Mouse (Mus musculus) central nervous system, embryonic 11.5 days (tissue): ENCODE measurements around the gene Olfr1428. TPM values are rescaled to one million over a fixed set of nuclear protein-coding genes. Genes with fewer than 3 reads are reported as not detected.

Source experiments
- polyA plus RNA-seq: library from polyadenylated mRNA; depleted of rRNA; stranded (reverse); fragments of >200 nt; gene quantifications from 2 replicates; pipeline ENCODE4 v1.2.3, GENCODE M21; 2012; rRNA removed

Olfr1428 gene
- polyA plus RNA-seq = not detected in 2 replicates

GRCm38 (mm10) chr19:12115797-12116196 is at the start of gene Olfr1428:
TSS of gene Olfr1428 (minus strand) at chr19:12115897.

GRCm38 (mm10) chr19:12123103-12123502 is 7.4 kb upstream of the Olfr1428 start, which contains the start of gene Olfr76:
TSS of gene Olfr76 (minus strand) at chr19:12123203.

GRCm38 (mm10) chr19:12103234-12103633 is 12.5 kb downstream of the Olfr1428 start, which contains the start of gene Olfr1427:
TSS of gene Olfr1427 (minus strand) at chr19:12103334.

DNA sequence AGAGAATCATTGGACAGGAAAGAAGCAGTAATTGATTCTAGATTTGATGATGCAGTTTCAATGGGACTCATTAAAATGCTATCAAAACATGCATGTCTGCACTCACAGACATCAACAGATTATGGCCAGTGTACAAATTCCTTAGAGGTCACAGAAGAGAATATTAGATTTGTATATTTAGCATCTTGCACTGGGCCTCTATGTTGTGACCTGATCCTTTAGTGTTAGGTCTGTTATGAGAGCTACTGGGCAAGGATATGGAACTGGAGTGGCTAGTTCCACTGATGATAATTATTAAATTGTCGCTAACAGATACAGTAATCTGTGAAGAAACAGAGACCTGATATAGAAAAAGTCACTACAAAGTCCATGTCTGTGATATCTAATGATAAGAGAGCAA is 23.8 kb downstream of the Olfr1428 start, which contains the start of gene Olfr1426:
Gene Olfr1426 (minus strand): TSS at position 101 of the 400 bp plus-strand sequence.

DNA sequence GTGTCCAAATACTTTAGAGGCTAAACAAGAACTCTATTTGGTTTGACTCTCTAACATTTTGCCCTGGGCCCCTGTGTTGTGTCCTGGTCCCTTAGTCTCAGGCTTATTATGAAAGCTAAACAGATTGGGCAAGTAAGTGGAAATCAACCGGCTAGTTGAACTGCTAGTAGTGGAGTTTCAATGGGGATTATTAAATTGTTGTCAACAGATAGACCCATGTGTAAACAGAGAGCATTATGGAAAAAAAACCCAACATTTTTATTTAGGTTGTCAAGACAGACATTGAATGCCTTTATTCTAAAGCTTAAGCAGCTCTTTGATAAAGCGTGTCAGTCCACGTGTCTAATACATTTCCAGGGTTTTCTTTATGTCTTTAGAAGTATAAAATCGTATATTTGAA is 38.1 kb downstream of the Olfr1428 start, which contains the start of gene Olfr1425:
Gene Olfr1425 (minus strand): TSS at position 101 of the 400 bp plus-strand sequence.

DNA sequence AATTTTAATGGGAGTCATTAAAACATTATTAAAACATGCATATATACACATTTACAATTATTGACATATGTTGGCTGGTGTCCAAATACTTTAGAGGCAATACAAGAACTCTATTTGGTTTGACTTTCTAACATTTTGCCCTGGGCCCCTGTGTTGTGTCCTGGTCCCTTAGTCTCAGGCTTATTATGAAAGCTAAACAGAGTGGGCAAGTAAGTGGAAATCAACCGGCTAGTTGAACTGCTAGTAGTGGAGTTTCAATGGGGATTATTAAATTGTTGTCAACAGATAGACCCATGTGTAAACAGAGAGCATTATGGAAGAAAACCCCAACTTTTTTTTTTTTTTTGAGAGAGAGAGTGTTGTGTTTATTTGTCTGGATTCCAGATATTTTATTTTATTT is 53.1 kb downstream of the Olfr1428 start, which contains the start of gene Olfr1424:
Gene Olfr1424 (minus strand): TSS at position 101 of the 400 bp plus-strand sequence.

Other genes starting within 250 kb of the Olfr1428 start
- not detected in 2 replicates for gene Olfr1419, start 240.8 kb downstream of the Olfr1428 start, polyA plus RNA-seq
- not detected in 2 replicates for gene Olfr1420, start 229.3 kb downstream of the Olfr1428 start, polyA plus RNA-seq
- gene Patl1, start 203.5 kb downstream of the Olfr1428 start, polyA plus RNA-seq = 27.2 and 36.1 TPM in 2 replicates
- 32.7 and 32.9 TPM in 2 replicates for gene Osbp, start 150.0 kb downstream of the Olfr1428 start, polyA plus RNA-seq
- gene Olfr1423, start 74.6 kb downstream of the Olfr1428 start, polyA plus RNA-seq = 0.01 TPM in 1 of 2 replicates, not detected in the other
- gene Olfr1424, start 53.2 kb downstream of the Olfr1428 start, polyA plus RNA-seq = not detected in 2 replicates
- gene Olfr1425, start 38.2 kb downstream of the Olfr1428 start, polyA plus RNA-seq = not detected in 2 replicates
- gene Olfr1426, start 23.9 kb downstream of the Olfr1428 start, polyA plus RNA-seq = not detected in 2 replicates
- gene Olfr1427, start 12.6 kb downstream of the Olfr1428 start, polyA plus RNA-seq = not detected in 2 replicates
- gene Olfr76, start 7.3 kb upstream of the Olfr1428 start, polyA plus RNA-seq = not detected in 2 replicates
- not detected in 2 replicates for gene Olfr1555-ps1, start 54.2 kb upstream of the Olfr1428 start, polyA plus RNA-seq
- gene Olfr1431, start 84.7 kb upstream of the Olfr1428 start, polyA plus RNA-seq = not detected in 2 replicates
- not detected in 2 replicates for gene Olfr1432, start 116.7 kb upstream of the Olfr1428 start, polyA plus RNA-seq
- gene Olfr262, start 125.8 kb upstream of the Olfr1428 start, polyA plus RNA-seq = not detected in 2 replicates
- gene Olfr235, start 145.1 kb upstream of the Olfr1428 start, polyA plus RNA-seq = not detected in 2 replicates
- not detected in 2 replicates for gene Olfr1434, start 164.0 kb upstream of the Olfr1428 start, polyA plus RNA-seq
- not detected in 2 replicates for gene Olfr1436, start 183.2 kb upstream of the Olfr1428 start, polyA plus RNA-seq
- gene Olfr1437, start 209.2 kb upstream of the Olfr1428 start, polyA plus RNA-seq = not detected in 2 replicates
- gene Olfr1438-ps1, start 220.0 kb upstream of the Olfr1428 start, polyA plus RNA-seq = not detected in 2 replicates